Mouse (Mus musculus) small intestine, adult 2 months (tissue): ENCODE measurements at regions not wholly inside any gene's neighbourhood (a gene's known extent, or its start where the extent isn't known, plus 50 kb on each side); places are given as distances from the start of the nearest gene placed in this dataset.
"Not testable (repeated sequence)": the region's sequence is repeated elsewhere in the genome, so short reads cannot be mapped to it uniquely, and the experiment has no call there.

ENCODE experiments used
- CTCF ChIP-seq: fragments of 200-500 bp; IDR thresholded peaks from 2 replicates; pipeline ENCODE4 v1.5.1; 2012; ENCODE audit warnings: low read depth, mild to moderate bottlenecking, control low read depth, inconsistent platforms, low read length, moderate library complexity, mixed read lengths; ENCODE audit not compliant: insufficient replicate concordance, insufficient read length; ENCODE audit errors: extremely low read depth
- POLR2A ChIP-seq: fragments of 200-500 bp; IDR thresholded peaks from 2 replicates; pipeline ENCODE4 v1.6.1; 2012; ENCODE audit warnings: low read depth, mild to moderate bottlenecking, control low read depth, inconsistent platforms, low read length, moderate library complexity

DNA sequence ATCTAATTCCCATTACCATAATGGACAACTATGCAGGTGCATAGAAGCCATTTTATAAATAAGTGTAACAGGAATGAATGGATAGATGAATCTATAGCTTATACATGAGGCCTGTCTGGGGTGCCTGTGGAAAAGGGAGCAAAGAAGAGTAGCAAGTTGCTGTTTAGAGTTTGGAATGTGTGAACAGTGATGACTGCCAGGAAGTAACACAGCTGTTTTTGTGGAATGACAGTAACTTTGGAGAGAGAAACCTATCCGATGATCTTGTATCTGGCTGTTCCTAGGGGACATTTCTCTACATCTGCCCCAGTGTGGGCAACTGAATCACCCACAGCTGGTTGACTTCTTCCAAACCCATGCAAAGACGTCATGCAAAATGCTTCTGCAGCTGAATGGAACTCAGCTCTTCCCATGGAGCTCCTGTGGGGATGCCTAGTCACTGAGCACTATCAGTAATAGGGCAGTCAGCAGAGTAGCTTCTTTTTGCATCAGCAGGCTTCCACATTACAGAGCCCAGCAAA lies 192.4 kb downstream of the Osr1 start:
- not testable (repeated sequence) for TF ChIP-seq CTCF, POLR2A
